Mouse (Mus musculus): ENCODE results near the gene Nrg3. TPM values are rescaled to one million over a fixed set of nuclear protein-coding genes. Genes with fewer than 3 reads are reported as not detected.
"Not testable (repeated sequence)": the region's sequence is repeated elsewhere in the genome, so short reads cannot be mapped to it uniquely, and the experiment has no call there.

The Nrg3 gene
- total RNA-seq, 2 experiments from 2014 or later = not detected

GRCm38 (mm10) chr14:39211472-39211871, 261.4 kb downstream of the Nrg3 start:
- DNase-seq = no peak

DNA sequence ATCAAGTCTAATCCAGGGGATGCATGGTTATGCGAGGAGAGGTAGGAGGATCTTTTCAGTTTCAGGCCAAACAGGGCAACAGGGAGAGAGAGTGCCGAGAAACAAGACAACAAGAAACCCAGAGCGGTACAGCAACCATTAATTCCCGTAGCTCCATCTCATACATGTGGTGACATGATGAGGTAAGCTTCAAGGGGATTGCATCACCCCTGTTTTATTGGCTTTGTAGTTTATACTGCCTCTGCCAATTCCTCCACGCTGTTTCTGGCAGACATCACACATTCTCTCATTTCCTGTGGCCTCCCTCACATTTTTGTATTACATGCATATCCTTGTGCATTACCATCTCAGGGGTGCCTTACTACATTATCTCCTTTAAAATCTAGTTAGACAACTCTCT, 280.9 kb downstream of the Nrg3 start:
- peak; percentile 2 for DNase-seq

GRCm38 (mm10) chr14:39173709-39174108, 299.2 kb downstream of the Nrg3 start:
- no peak for DNase-seq

GRCm38 (mm10) chr14:39160140-39160539, 312.7 kb downstream of the Nrg3 start:
- DNase-seq = no peak

GRCm38 (mm10) chr14:39155462-39155861, 317.4 kb downstream of the Nrg3 start:
- no peak for DNase-seq

DNA sequence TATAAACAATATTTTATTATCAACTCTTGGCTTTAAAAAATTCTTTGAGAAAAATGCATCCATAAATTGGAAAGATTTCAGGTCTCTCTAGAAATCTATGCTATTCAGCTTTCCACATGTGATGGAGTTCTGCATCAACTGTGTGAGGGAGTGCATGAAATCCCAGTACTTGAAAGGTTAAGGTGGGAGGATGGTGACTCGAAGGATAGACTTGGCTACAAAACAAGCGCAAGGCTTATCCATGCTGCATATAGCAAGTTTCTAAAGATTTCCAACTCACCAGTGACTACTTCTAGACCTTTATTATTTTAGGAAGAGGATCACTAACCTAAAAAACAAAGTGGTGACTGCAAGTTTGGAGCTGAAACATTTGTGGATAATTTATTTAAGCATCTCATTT, 343.1 kb downstream of the Nrg3 start:
- no peak for DNase-seq

DNA sequence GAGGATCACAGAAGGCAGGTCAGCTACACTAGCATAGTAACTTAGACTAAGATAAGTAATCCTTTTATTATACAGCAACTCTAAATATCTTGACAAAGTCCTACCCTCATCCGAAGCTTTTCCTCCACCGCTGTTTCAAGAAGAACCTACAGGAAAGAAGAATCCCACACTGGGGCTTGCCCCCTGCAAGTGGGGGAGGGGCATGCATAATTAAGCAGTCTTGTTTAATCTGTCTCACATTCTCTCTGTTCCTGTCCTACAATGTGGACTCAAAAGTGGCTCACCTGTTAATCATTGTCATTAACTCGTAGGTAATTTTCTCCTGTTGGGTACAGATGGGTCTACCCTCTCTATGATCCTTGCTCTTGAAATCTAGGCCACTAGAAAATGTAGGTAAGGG, 354.9 kb downstream of the Nrg3 start:
- DNase-seq = no peak

DNA sequence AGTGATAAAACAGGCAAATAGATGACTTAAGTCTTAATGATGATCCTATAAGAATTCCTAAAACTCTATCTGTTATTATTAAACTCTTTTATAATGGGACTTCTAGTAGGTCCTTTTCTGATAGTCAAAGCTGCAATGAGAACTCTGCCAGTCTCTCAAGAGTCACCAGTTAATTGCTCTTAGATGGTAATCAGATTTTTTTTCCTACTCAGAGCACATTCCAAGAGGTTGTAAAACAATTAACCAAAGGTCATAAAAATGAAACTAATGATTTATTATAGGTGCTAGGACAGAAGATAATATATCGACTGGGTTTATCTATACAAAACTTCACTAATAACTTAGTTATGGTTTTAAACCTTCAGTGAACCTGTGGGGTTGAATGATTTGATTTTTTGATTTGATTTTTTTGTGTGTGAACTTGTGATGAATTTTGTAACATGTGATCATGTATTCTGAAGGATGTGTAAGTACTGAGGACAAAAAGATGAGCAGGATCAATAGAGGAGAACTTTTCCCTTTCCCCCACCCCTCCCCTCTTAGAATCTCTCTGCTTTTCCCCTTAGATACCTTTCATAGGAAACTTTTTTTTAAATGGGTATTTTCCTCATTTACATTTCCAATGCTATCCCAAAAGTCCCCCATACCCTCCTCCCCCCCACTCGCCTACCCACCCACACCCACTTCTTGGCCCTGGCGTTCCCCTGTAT, 356.2 kb downstream of the Nrg3 start:
- not testable (repeated sequence) for DNase-seq

DNA sequence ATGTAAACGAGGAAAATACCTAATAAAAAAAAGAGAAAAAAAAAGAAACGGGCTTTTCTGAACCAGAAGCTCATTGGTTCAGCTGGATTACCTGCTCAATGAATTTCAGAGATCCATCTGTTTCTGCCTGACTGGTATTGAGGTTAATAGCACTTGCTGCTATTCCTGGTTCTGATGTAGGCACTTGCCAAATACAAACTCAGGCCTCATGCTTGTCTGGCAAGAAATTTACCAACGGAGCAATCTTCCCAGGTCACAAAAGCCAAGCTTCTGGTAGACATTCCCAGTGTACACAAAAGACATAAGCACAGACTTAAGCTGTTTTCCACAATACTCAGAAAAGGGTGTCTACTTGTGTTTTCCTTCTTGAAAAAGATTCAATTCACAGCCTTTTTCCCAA, 363.3 kb downstream of the Nrg3 start:
- no peak for DNase-seq

DNA sequence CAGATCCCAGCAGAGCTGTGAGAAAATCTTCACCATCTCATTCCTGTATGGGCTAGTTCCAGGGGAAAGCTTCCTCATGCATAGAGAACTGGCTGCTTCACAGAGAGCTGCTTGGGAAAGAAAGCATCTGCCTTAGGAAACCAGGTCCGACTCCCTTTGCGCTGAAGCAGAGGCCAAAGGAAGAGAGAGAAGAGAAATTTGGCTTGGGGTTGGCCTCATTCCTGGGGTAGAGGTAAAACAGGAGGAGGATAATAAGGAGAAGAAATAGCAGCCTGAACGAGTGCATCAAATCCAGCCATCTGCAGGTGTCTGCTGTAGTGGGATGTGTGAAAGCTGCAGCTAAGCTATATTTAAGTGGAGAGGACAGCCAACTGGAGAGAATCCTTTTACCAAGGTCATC, 366.1 kb downstream of the Nrg3 start:
- no peak for DNase-seq

GRCm38 (mm10) chr14:39095219-39095618, 377.7 kb downstream of the Nrg3 start:
- no peak for DNase-seq

- DNase-seq = no peak
These were observed 393.4 kb downstream of the Nrg3 start for GRCm38 (mm10) chr14:39079461-39079860.

DNA sequence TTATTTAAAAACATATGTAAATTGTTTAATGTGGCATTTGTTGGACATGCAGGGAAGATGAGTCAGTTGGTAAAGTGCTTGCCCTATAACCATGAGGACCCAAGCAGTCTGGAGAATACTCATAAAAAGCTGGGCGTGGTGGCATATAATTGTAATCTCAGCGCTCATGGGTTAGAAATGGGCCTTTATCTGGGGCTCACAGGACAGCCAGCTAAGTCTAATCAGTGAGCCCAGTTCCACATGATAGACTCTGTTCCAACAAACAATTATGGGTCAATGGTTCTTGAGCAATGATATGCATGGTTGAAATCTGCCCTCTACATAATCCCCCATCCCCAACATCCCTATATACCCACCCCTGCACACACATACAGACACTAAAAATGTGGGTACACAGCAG, 421.3 kb downstream of the Nrg3 start:
- no peak for DNase-seq

DNA sequence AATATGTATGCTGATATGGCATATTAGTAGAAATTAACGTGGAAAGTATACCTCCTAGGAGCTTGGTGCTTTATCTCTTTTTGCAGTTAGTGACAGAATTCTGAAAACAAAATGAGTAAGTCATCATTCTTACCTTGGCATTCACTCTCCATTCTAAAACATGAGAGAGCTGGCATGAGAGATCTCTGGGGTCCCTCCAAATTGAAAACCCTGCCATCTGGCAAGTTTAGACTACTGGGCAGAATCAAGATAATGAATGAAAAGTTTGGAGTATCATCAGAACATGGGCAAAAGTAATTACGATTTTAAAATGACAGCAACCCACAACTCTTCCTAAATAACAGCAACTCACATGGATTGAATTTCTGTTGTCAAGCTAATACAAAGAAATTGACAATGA, 423.9 kb downstream of the Nrg3 start:
- no peak for DNase-seq

DNA sequence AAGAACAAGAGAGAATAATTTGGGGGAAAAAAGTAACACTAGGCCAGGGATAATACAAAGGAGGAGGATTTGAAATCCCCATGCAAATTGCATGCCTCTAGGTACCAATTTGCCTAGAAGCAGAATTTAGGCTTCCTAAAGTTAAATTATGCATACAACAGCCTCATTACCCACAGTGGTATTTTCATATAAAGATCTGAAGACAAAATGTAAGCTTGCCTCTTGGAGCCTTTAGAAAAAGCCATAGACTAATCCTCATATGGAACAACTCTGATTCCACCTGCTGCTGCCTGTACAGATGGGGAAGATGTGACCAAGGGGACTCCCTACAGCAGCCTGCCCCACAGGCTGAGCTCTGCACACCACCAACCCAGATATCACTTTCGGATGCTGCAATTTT, 428.6 kb downstream of the Nrg3 start:
- DNase-seq = no peak

DNA sequence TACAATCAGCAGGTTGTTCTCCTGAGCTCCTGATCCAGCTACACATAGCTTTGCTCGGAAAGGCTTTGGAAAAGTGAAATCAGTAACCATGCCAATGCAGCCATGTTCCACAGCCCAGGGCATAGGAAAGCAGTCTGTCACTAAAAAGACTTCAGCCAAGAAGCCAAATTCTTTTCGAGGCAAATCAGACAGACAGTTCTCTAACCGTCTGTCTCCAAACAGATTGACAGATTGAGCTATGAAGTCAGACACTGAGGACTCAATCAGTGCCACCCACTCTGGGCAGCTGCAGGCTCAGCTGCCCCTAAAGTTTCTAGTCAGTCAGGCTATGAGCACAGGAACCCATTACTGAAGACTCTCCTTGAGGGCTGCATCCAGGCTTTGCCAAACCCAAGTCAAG, 429.1 kb downstream of the Nrg3 start:
- DNase-seq = no peak

GRCm38 (mm10) chr14:39043384-39043783, 429.5 kb downstream of the Nrg3 start:
- DNase-seq = no peak

GRCm38 (mm10) chr14:39039046-39039445, 433.8 kb downstream of the Nrg3 start:
- no peak for DNase-seq

DNA sequence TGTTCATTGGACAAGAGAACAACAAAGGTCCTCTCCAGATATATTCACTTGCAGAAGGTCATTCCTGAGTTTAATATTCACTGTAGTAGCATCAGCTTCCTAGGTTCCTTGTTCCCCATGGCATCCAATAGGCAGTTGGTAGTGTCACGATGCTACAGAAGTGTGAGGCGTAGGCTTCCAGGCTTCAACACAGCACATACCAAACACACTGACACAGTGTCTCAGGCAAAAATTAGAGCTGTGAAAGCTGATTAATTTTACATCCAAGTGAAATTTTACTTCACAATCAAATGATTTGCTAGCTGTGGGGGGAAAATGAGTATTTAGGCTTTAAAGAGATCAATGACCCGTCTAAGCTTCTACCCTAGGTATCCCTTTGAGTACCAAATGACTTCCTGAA, 438.4 kb downstream of the Nrg3 start:
- DNase-seq = no peak

DNA sequence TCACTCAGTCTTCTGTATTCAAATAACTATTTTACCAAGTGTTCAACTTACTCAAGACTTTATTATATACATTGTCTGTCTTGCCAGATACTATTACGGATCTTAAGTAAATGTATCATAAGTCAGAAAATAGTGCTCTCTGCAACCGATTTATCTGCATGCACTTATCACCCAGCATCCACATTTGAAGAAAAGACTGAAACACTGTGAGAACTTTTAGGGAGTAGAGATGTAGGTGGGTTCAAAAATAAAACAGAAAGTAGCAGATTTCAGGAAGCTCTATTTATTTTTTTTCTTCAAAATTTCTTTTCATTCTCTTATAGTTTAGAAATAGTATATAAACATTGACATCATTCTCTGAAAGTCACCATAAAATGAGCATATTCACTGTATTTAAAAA, 449.8 kb downstream of the Nrg3 start:
- DNase-seq = no peak

- DNase-seq = no peak
These were observed 458.8 kb downstream of the Nrg3 start for GRCm38 (mm10) chr14:39014126-39014525.

DNA sequence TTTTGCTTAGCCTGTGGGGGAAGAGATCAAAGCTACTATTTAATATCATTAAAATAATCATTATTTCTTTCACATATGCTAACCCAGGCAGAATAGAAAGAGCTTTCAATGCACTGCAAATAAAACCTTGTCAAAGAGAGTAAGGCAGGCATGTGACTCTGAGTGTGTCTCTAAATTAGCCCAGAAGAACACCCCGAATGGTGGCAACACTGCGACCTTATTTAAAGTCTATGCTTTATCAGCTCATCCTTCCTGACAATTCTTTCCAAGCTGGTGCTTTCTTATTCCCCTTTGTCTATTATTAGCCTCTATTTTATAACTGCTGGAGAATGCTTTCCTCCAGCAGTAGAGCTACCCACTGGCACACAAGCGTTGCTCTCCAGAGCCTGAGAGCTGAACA, 475.0 kb downstream of the Nrg3 start:
- DNase-seq = no peak

DNA sequence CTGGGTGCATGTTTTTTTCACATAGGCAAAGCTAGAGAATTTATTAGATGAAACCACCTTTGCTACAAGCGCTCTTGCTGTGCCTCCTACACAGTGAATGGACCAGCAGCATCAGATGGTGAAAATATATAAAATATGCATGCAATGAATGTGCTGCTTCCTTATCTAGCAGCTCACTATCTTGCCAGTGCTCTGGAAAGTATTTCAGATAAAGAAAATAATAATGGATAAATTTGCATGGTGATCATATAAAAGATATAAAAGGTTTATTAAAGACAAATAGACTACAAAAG, 480.4 kb downstream of the Nrg3 start:
- DNase-seq = no peak

DNA sequence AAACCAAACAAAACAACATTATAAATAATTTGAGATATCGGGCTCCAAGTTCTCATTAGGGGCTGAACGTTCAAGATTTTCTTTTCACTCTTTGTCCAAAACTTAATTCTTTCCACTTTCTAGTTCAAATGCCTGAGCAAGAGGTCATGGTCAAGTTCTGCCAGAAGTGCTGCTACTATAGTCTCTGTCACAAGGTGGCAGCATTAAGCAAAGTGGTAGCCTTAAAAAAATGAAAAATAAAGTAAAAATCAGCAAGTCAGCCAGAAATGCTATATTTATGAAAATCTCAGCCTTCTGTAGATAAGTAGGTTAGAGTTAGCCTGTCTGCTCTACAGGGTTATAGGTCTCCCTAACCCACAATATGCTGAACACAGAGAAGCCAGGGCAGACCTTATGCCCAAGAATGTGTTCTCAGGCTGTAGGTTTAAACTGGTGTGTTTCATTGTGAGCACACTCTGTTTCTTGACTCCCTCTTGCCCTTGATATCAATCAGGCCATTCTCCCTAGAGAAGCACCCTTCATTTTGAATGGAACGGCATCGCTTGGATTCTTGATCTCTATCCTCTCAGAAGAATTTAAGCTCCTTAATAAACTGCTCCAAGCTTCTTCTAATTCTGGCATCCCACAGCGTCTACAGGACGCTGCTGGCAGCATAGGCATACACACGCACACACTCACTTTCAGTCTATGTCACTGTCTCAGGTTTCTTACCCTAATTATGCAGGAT, 480.9 kb downstream of the Nrg3 start:
- DNase-seq = no peak
